Mouse (Mus musculus): Measurements from ENCODE around the gene Hoxb5.

GRCm38 (mm10) chr11:96341701-96342575, 38.8 kb downstream of the Hoxb5 start:
- TF ChIP-seq TCF3 (IDR thresholded peaks at IDR 0.05; ENCODE audit: insufficient read length, low read depth) = no peak
- TF ChIP-seq USF1 (IDR thresholded peaks at IDR 0.05; ENCODE audit: low read depth) = no peak

Data from myocyte (in vitro differentiated cells).